Mouse (Mus musculus): ENCODE measurements around the gene Pdp2.
"Not testable (repeated sequence)": the region's sequence is repeated elsewhere in the genome, so short reads cannot be mapped to it uniquely, and the experiment has no call there.

The Pdp2 gene

DNA sequence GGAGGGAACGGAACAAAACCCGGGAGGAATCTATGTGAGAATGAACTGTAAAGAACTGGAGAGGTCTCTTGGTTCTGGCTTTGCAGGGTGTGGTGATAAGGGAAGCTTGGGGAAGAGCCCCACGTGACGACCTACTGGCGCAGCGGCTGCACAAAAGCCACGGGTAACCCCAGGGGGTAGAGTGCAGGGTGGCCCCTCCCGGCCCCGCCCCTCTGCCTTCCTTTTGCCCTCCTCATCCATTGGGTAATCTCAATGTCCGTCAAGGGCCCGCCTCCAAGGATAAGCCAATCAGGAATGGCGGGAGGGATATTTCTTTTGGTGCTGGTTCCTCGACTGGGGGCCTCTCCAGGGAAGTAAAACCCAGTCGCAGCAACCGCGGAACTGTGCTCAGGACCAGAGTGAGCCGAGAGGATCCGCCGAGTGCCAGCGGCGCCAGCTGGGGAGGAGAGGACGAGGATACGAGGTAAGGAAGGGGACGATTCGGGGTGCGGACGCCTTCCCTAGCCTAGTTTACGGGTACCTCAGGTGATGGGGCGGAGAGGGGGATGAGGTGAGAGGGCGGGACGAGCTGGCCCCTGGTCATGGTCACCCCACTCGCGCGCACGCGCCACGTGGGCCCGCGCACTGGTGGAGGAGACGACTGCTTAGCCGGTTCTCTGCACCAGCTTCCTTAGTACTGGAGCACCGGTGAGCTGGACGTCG is at the start of gene Pdp2:
Gene Pdp2 (plus strand): TSS at position 319 of the 702 bp plus-strand sequence.
- peak; percentile 76 to 90 for DNase-seq (ENCODE audit: low spot score in 2 of 2)

DNA sequence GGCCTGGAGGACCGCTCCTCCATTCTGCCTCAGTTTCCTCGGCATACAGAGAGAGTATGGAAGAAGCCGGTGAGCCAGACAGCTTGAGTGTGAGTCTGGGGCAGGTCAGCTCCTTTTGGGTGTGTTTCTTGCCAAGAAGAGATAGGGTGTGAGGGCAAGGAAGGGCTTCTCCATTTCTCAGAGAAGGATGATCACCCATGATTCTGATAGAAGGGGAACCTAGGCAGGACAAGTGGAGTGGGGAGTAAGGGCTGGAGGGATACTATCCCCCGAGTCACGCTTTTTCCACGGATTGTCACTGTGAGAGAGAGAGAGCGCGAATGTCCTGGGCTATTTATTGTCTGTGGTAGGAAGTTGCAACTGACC is 49.8 kb upstream of the Pdp2 start:
- no peak for DNase-seq (ENCODE audit: low spot score in 2 of 2)

DNA sequence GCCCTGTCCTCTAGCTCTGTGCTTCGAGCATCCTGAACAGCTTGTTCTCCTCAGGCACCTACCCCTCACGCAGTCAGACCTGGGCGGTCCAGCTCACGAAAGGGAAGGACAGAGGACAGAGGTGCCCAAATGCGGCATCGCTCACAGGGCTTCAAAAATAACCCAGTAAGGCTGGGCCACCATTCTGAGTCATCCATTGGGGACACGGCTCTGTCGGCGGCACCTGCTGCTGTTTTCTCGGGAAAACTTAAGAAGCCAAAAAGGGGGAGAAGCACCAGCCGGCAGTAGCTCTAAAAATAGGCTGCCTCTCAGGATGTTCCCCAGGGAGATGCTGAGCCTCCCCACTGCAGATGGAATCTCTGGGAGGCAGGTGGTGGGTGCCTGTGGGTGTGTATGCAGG is 49.1 kb upstream of the Pdp2 start:
- DNase-seq (ENCODE audit: low spot score in 2 of 2): no peak

- no peak for DNase-seq (ENCODE audit: low spot score in 2 of 2)
These were observed 47.7 kb upstream of the Pdp2 start for GRCm38 (mm10) chr8:104543440-104544045.

GRCm38 (mm10) chr8:104555191-104555590 is 36.1 kb upstream of the Pdp2 start:
- no peak for DNase-seq (ENCODE audit: low spot score in 2 of 2)

GRCm38 (mm10) chr8:104557226-104557625 is 34.0 kb upstream of the Pdp2 start:
- no peak for DNase-seq (ENCODE audit: low spot score in 2 of 2)

DNA sequence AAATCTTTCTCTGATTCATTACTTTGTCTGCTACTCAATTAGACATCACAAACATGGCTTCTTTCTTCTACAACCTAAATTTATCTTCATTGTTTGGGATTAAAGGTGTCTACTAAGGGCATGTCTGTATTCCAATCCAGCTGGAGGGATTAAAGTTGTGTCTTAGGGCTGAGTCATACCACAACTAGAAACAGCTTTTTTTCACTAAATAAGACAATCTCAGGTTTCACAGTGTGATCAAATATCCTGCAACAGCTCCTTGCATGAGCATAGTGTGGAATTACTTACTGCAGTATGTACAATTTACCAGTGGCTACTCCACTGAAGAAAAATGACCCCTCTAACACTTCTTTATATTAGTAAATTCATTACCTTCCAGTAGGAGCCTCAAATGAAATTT is 30.5 kb upstream of the Pdp2 start:
- DNase-seq (ENCODE audit: low spot score in 2 of 2): no peak

DNA sequence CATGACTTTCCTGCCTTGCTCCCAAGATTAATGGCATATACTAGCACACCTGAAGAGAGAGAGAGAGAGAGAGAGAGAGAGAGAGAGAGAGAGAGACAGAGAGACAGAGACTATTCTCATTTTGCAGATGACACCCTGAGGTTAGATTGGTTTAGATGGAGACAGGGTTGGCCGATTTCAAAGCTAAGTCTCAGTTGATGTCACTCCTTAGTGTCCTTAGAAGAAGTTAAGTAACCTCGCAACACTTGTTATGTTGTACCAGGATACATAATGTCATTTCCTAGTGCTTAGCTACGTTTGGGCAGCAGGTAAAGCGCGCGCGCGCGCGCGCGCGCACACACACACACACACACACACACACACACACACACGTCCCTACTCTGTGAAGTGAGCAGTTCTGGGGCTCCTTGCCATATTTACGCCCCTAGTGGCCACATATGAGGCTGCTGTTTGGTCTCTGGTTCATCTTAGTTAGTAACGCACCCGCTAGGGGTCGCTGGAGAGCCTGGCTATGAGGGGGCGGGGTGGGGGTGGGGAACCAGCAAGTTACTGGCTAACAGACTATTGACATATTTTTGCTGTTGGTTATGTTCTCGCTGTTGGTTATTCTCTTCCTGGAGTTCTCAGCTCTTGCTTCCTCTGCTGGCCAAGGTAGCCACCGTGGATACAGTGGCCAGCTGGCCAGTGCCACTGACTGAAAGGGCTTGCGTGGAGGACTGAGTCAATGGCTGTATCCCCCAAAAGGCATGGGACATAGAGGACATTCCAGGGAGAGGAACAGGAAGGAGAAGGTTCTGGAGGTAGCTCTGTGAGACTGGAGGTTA is 26.4 kb upstream of the Pdp2 start:
- DNase-seq (ENCODE audit: low spot score in 2 of 2): peak; percentile 62 to 87

GRCm38 (mm10) chr8:104565457-104565798 is 25.8 kb upstream of the Pdp2 start:
- DNase-seq (ENCODE audit: low spot score in 2 of 2): no peak

GRCm38 (mm10) chr8:104569559-104569958 is 21.7 kb upstream of the Pdp2 start:
- no peak for DNase-seq (ENCODE audit: low spot score in 2 of 2)

GRCm38 (mm10) chr8:104570436-104571343 is 20.6 kb upstream of the Pdp2 start:
- peak; percentile 62 to 86 for DNase-seq (ENCODE audit: low spot score in 2 of 2)

DNA sequence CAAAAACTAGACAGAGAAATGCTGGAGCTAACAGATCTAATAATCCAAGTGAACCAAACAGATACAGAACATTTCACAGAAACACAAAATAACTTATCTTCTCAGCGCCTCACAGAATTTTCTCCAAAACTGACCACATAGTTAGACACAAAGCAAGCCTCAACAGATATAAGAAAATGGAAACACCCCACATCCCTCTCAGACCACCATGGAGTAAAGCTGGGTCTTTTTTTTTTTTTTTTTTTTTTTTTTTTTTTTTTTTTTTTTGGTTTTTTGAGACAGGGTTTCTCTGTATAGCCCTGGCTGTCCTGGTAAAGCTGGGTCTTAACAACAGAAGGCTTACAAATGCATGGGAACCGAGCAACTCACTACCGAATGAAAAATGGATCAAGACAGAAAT is 14.4 kb upstream of the Pdp2 start:
- no peak for DNase-seq (ENCODE audit: low spot score in 2 of 2)

GRCm38 (mm10) chr8:104577606-104578005 is 13.6 kb upstream of the Pdp2 start:
- DNase-seq (ENCODE audit: low spot score in 2 of 2): not testable (repeated sequence)

- DNase-seq (ENCODE audit: low spot score in 2 of 2): no peak
These were observed 6.7 kb upstream of the Pdp2 start for GRCm38 (mm10) chr8:104584522-104584921.

- no peak for DNase-seq (ENCODE audit: low spot score in 2 of 2)
These were observed 967 bp upstream of the Pdp2 start for GRCm38 (mm10) chr8:104590284-104590683.

- no peak for DNase-seq (ENCODE audit: low spot score in 2 of 2)
These were observed 605 bp downstream of the Pdp2 start for GRCm38 (mm10) chr8:104591856-104592255.

DNA sequence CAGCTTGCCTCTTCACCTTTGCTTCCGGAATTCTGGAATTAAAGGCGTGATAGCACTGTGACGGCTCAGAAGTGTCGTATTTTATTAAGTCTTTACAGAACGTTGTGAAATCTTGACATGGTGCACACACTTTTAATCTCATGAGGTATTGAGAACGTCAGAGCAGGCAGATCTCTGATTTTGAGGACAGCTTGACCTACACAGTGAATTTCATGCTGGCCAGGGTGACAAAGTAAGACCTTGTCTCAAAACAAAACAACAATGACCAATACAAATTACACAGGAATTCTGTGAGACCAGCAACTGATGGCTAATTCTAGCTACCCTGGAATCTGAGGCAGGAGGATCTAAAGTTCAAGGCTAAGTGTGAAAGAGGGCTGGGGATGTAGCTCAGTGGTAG is 1.3 kb downstream of the Pdp2 start:
- DNase-seq (ENCODE audit: low spot score in 2 of 2): no peak

- DNase-seq (ENCODE audit: low spot score in 2 of 2): no peak
These were observed 2.5 kb downstream of the Pdp2 start for GRCm38 (mm10) chr8:104593536-104594325.

GRCm38 (mm10) chr8:104594611-104595362 is 3.5 kb downstream of the Pdp2 start:
- no peak for DNase-seq (ENCODE audit: low spot score in 2 of 2)
